Mouse (Mus musculus) liver, embryonic 16.5 days (tissue): ENCODE measurements at regions not wholly inside any gene's neighbourhood (a gene's known extent, or its start where the extent isn't known, plus 50 kb on each side); places are given as distances from the start of the nearest gene placed in this dataset. TPM values are rescaled to one million over a fixed set of nuclear protein-coding genes. Genes with fewer than 3 reads are reported as not detected.

Source experiments
- ATAC-seq: fragments of 200-750 bp; cut with Nextera tagmentation; 2 replicates; pipeline ENCODE4 v1.8.0; 2017; ENCODE audit warnings: low read depth, mild to moderate bottlenecking, moderate number of reproducible peaks, moderate library complexity
- H3K27ac ChIP-seq: fragments of 300-500 bp; sonication (generic); 2 replicates; pipeline ENCODE4 v1.5.1; 2014; ENCODE audit warnings: mild to moderate bottlenecking, low read length
- H3K27me3 ChIP-seq: fragments of 300-500 bp; sonication (generic); 2 replicates; pipeline ENCODE4 v1.6.1; 2014; ENCODE audit warnings: low read depth, low read length, mixed read lengths; ENCODE audit not compliant: control insufficient read depth, insufficient read depth
- H3K36me3 ChIP-seq: fragments of 300-500 bp; sonication (generic); 2 replicates; pipeline ENCODE4 v1.6.1; 2014; ENCODE audit warnings: mild to moderate bottlenecking; ENCODE audit not compliant: control insufficient read depth, insufficient read depth
- H3K4me1 ChIP-seq: fragments of 300-500 bp; sonication (generic); 2 replicates; pipeline ENCODE4 v1.6.1; 2014; ENCODE audit warnings: low read depth, low read length, mixed read lengths; ENCODE audit not compliant: control insufficient read depth
- H3K4me2 ChIP-seq: fragments of 300-500 bp; sonication (generic); 2 replicates; pipeline ENCODE4 v1.6.1; 2014; ENCODE audit warnings: low read depth, low read length, mixed read lengths
- H3K4me3 ChIP-seq: fragments of 300-500 bp; sonication (generic); 2 replicates; pipeline ENCODE4 v1.5.1; 2014; ENCODE audit warnings: low read depth, mild to moderate bottlenecking, low read length
- H3K9ac ChIP-seq: fragments of 300-500 bp; sonication (generic); 2 replicates; pipeline ENCODE4 v1.6.1; 2014; ENCODE audit warnings: low read depth, low read length
- H3K9me3 ChIP-seq: fragments of 300-500 bp; sonication (generic); replicated peaks from 2 replicates; pipeline ENCODE4 v1.6.1; 2016; ENCODE audit warnings: low read length; ENCODE audit not compliant: control insufficient read depth
- WGBS: fragments of 180-500 bp; shearing (Covaris S2); extraction: QIAGEN DNeasy Blood & Tissue Kit; methylation state at CpG from one replicate; pipeline ENCODE4 v1.1.7; 2014; ENCODE audit not compliant: insufficient replicate concordance; 5-methylcytosine and 5-hydroxymethylcytosine counted together
- microRNA-seq: library from miRNA; unstranded; fragments of <30 nt; microRNA quantifications from one replicate; pipeline ENCODE4, GENCODE M21; 2016

GRCm38 (mm10) chr8:36035339-36035738 is 269.7 kb downstream of the Gm19410 start:
- H3K9me3 ChIP-seq = no peaks in the 10 kb centered on the region
- H3K9ac ChIP-seq = no peak overlapping the region
- no peaks in the 10 kb centered on the region for H3K27me3 ChIP-seq
- 70% methylated on average over 7 of the region's 7 CpGs for WGBS
- H3K4me3 ChIP-seq = no peak overlapping the region
- H3K27ac ChIP-seq = no peak overlapping the region
- no peak overlapping the region for H3K4me2 ChIP-seq
- no peak for ATAC-seq
- no peaks in the 10 kb centered on the region for H3K4me1 ChIP-seq
- H3K36me3 ChIP-seq = no peaks in the 10 kb centered on the region

GRCm38 (mm10) chr8:36036271-36036670 is 270.7 kb downstream of the Gm19410 start:
- 39% methylated on average over 6 of the region's 6 CpGs for WGBS
- no peak for ATAC-seq
- no peaks in the 10 kb centered on the region for H3K9me3 ChIP-seq
- no peaks in the 10 kb centered on the region for H3K36me3 ChIP-seq
- H3K27me3 ChIP-seq = no peaks in the 10 kb centered on the region
- no peak overlapping the region for H3K4me3 ChIP-seq
- no peaks in the 10 kb centered on the region for H3K4me1 ChIP-seq
- no peak overlapping the region for H3K27ac ChIP-seq
- no peak overlapping the region for H3K4me2 ChIP-seq
- H3K9ac ChIP-seq = no peak overlapping the region

- H3K4me3 ChIP-seq = no peak overlapping the region
- ATAC-seq = no peak
- no peaks in the 10 kb centered on the region for H3K27me3 ChIP-seq
- H3K9me3 ChIP-seq = no peaks in the 10 kb centered on the region
- 51% methylated on average over 6 of the region's 6 CpGs for whole genome bisulfite sequencing
- no peaks in the 10 kb centered on the region for H3K4me1 ChIP-seq
- H3K36me3 ChIP-seq = no peaks in the 10 kb centered on the region
- H3K9ac ChIP-seq = no peak overlapping the region
- H3K4me2 ChIP-seq = no peak overlapping the region
- H3K27ac ChIP-seq = no peak overlapping the region
These were observed 275.8 kb downstream of the Gm19410 start for GRCm38 (mm10) chr8:36041222-36041864.

GRCm38 (mm10) chr8:36042594-36042993 is 277.0 kb downstream of the Gm19410 start:
- ATAC-seq = no peak
- H3K27me3 ChIP-seq = no peaks in the 10 kb centered on the region
- no peaks in the 10 kb centered on the region for H3K36me3 ChIP-seq
- H3K27ac ChIP-seq = no peak overlapping the region
- H3K4me1 ChIP-seq = no peaks in the 10 kb centered on the region
- no peak overlapping the region for H3K4me3 ChIP-seq
- H3K9ac ChIP-seq = no peak overlapping the region
- no peaks in the 10 kb centered on the region for H3K9me3 ChIP-seq
- no peak overlapping the region for H3K4me2 ChIP-seq
- WGBS = 25% methylated on average over 4 of the region's 4 CpGs

Small RNAs in the stretch of these regions (microRNA-seq; reads per million reads assigned to microRNA genes)
- gene Gm22030 = not detected
